ENCODE assay signal across 10 mouse cellular contexts in the genomic region with DNA sequence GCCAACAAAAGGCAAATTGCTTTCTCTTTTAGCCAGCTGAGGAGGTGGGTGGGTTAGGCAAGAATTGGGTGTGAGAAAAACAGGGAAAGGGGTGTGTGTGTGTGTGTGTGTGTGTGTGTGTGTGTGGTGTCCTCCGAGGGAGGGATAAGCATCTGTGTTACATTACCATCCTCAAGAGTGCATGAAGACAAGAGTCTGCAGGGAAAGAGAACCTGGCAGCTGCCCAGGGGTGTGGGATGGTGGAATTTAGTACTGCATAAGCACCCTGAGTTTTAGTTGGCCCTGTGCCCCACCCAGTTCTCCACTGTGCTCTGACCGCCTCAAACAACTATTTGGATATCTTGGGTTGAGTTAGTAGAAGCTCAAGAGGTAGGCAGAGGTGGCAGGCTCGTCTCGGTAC. TPM values are rescaled to one million over a fixed set of nuclear protein-coding genes. Genes with fewer than 3 reads are reported as not detected.
A peak's percentile ranks its signal among the peaks of the same experiment; 100 is the strongest.
DNase-seq lines count a peak whose midpoint lies in the region; ATAC-seq lines count a peak whose summit lies in the region.
"Had no signal": no experiment of that assay in that cellular context is flagged by ENCODE, and none has a peak within 500 bp of the region (broad histone marks: within the 10 kb centered on the region; RNA-seq: fewer than 3 reads in every experiment).

No protein-coding gene starts in this region.

- H3K27me3 ChIP-seq in midbrain, embryonic 13.5 days, result no peaks in the 10 kb centered on the region

- ATAC-seq in midbrain, embryonic 13.5 days, result no peak

- no peak overlapping the region for H3K27ac ChIP-seq in midbrain, embryonic 13.5 days

- H3K4me2 ChIP-seq in midbrain, embryonic 13.5 days (replicated peaks), result no peak overlapping the region

- peak; percentile 83 for DNase-seq in 3T3-L1 (ENCODE audit: low read depth, low spot score)
- DNase-seq in NIH3T3 (ENCODE audit: low read depth), result peak; percentile 96
- DNase-seq in layer of hippocampus, adult 9-10 months (ENCODE audit: low spot score), result peak; percentile 29
- peak; percentile 69 for DNase-seq in lung, postnatal 25 days (ENCODE audit: low spot score)
- DNase-seq in thymus, adult 18-20 months, result no peak
- no peak for DNase-seq in adrenal gland, adult 8-10 months

- WGBS in midbrain, embryonic 13.5 days, result 89% methylated on average over 4 of the region's 4 CpGs

- H3K9me3 ChIP-seq in midbrain, embryonic 13.5 days, result no peaks in the 10 kb centered on the region; the same call in 1 of the 2 replicates

- H3K4me1 ChIP-seq in midbrain, embryonic 13.5 days (replicated peaks), result peaks cover 18% of the 10 kb centered on the region

- no peak overlapping the region for H3K4me3 ChIP-seq in midbrain, embryonic 13.5 days (replicated peaks)

- H3K36me3 ChIP-seq in midbrain, embryonic 13.5 days, result no peaks in the 10 kb centered on the region

- H3K9ac ChIP-seq in midbrain, embryonic 13.5 days (replicated peaks), result no peak overlapping the region

RNA-seq across cellular contexts. Expression of a gene that starts 12.7 kb away (rescaled TPM):
- 9.1 and 9.3 TPM in 2 replicates for polyA plus RNA-seq in midbrain, embryonic 13.5 days (2015; fragmentation: Nextera tagmentation; extraction: Ambion mirVana)
- 10 to 100 TPM; 17.2 to 42.7 (median 29.7) TPM for total RNA-seq in adrenal gland, adult 8-10 months (2022)
- total RNA-seq: hematopoietic stem cell, adult 5-6 weeks had no signal

RNA-seq across cellular contexts. Expression of a gene that starts 28.3 kb away (rescaled TPM):
- not detected in 2 replicates for polyA plus RNA-seq in midbrain, embryonic 13.5 days (2015; fragmentation: Nextera tagmentation; extraction: Ambion mirVana)
- total RNA-seq in adrenal gland, adult 8-10 months (2022), result not detected
- total RNA-seq: hematopoietic stem cell, adult 5-6 weeks; megakaryocyte, adult 5-6 weeks had no signal
- polyA plus RNA-seq: forebrain, embryonic 11.5 days had no signal

Comparison
In these comparisons a context has a peak if more than half of its experiments do, and no peak if none do; other contexts are left out.
1. DNase-seq: peak in 3T3-L1 (single experiment), NIH3T3 (single experiment), layer of hippocampus, adult 9-10 months (single experiment) and lung, postnatal 25 days (single experiment); none in thymus, adult 18-20 months (0 of 2) and adrenal gland, adult 8-10 months (single experiment).